Mouse (Mus musculus) layer of hippocampus, adult 9-10 months (tissue): Measurements from ENCODE around the gene Stk40.

Source experiments
- DNase-seq: peaks from one replicate; pipeline ENCODE4 v3.0.0; 2022; ENCODE audit warnings: low spot score

Stk40 gene

GRCm38 (mm10) chr4:126123309-126124040 lies 19.7 kb downstream of the Stk40 start:
- no peak for DNase-seq

GRCm38 (mm10) chr4:126130502-126130901 lies 26.7 kb downstream of the Stk40 start:
- DNase-seq = no peak

GRCm38 (mm10) chr4:126131290-126132121 lies 27.7 kb downstream of the Stk40 start:
- no peak for DNase-seq

GRCm38 (mm10) chr4:126132636-126133264 lies 29.0 kb downstream of the Stk40 start:
- DNase-seq = no peak

- DNase-seq = no peak
These were observed 30.5 kb downstream of the Stk40 start for GRCm38 (mm10) chr4:126134236-126134635.

- no peak for DNase-seq
These were observed 30.9 kb downstream of the Stk40 start for GRCm38 (mm10) chr4:126134639-126135038.

- DNase-seq = no peak
These were observed 34.0 kb downstream of the Stk40 start for GRCm38 (mm10) chr4:126137773-126138172.

- no peak for DNase-seq
These were observed 37.3 kb downstream of the Stk40 start for GRCm38 (mm10) chr4:126141021-126141420.

GRCm38 (mm10) chr4:126145396-126145795 lies 41.6 kb downstream of the Stk40 start:
- no peak for DNase-seq

- no peak for DNase-seq
These were observed 43.3 kb downstream of the Stk40 start for GRCm38 (mm10) chr4:126146974-126147532.

GRCm38 (mm10) chr4:126147533-126148160 lies 43.9 kb downstream of the Stk40 start, which contains the start of gene Eva1b:
Gene Eva1b (plus strand): TSS chr4:126147744.
- DNase-seq = no peak

GRCm38 (mm10) chr4:126148161-126148961 lies 44.6 kb downstream of the Stk40 start:
- no peak for DNase-seq

GRCm38 (mm10) chr4:126149041-126149676 lies 45.4 kb downstream of the Stk40 start:
- DNase-seq = no peak

GRCm38 (mm10) chr4:126149798-126150197 lies 46.0 kb downstream of the Stk40 start:
- no peak for DNase-seq

GRCm38 (mm10) chr4:126150297-126150948 lies 46.7 kb downstream of the Stk40 start:
- no peak for DNase-seq

- DNase-seq = no peak
These were observed 47.2 kb downstream of the Stk40 start for GRCm38 (mm10) chr4:126150949-126151320.

GRCm38 (mm10) chr4:126151701-126152440 lies 48.1 kb downstream of the Stk40 start:
- DNase-seq = no peak

- no peak for DNase-seq
These were observed 49.1 kb downstream of the Stk40 start for GRCm38 (mm10) chr4:126152864-126153263.

- DNase-seq = no peak
These were observed 51.4 kb downstream of the Stk40 start for GRCm38 (mm10) chr4:126155183-126155582.
